In the genomic region with DNA sequence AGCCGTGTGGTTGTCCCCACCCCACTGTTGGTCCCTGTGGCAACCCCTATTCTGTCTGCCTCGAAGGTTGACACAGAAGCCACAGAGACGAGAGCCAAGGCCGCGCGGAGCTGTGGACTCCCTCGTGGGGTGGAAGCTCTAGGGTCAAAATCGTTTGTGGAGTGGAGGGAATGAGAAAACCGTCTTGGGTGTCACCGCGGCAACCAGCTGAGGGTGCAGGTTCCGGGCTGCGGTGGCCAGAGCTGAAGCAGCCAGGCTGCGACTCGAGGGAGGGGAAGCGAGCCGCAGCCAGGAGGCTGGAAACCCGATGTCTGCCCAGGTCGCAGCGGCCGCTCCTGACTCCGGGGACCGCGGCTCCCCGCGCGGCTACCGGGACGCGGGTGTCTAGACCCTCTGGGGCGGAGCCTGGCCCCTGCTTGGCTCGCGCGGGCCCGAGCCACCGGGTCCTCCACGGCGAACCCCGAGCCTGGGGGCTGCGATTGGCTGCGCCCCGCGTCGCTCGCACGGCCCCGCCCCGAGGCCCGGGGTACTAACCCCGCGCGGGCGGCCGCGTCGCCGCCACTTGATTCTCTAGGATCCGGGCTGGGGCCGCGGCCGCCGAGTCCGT, we compare ENCODE assay signal across 9 mouse cellular contexts. TPM values are rescaled to one million over a fixed set of nuclear protein-coding genes. Genes with fewer than 3 reads are reported as not detected.
DNase-seq lines count a peak whose midpoint lies in the region; ATAC-seq and TF ChIP-seq lines count a peak whose summit lies in the region.
"Had no signal": no experiment of that assay in that cellular context is flagged by ENCODE, and none has a peak within 500 bp of the region (broad histone marks: within the 10 kb centered on the region; RNA-seq: fewer than 3 reads in every experiment).

No protein-coding gene starts in this region.

- ATAC-seq in heart, embryonic 15.5 days (replicated peaks; ENCODE audit: insufficient number of reproducible peaks, insufficient read depth, low FRiP score, low read depth): no peak; the same call in 1 of the 2 replicates
- peak; percentile 48 for ATAC-seq in limb, embryonic 14.5 days (ENCODE audit: low FRiP score, low read depth)

- no peak for TF ChIP-seq POLR2A in limb, embryonic 14.5 days (IDR thresholded peaks at IDR 0.05; ENCODE audit: borderline replicate concordance, extremely low read depth, insufficient read depth, insufficient read length)

- H3K36me3 ChIP-seq in heart, embryonic 15.5 days: no peaks in the 10 kb centered on the region
- no peaks in the 10 kb centered on the region for H3K36me3 ChIP-seq in limb, embryonic 14.5 days (ENCODE audit: control insufficient read depth, insufficient read depth, low read length)

- H3K4me2 ChIP-seq in heart, embryonic 15.5 days: peak overlapping the region; percentile 64
- peak overlapping the region; percentile 60 for H3K4me2 ChIP-seq in limb, embryonic 14.5 days (replicated peaks; ENCODE audit: low read depth, low read length, severe bottlenecking)

- H3K9ac ChIP-seq in heart, embryonic 15.5 days: no peak overlapping the region
- H3K9ac ChIP-seq in limb, embryonic 14.5 days (ENCODE audit: low read depth, low read length, severe bottlenecking): peak overlapping the region; percentile 57

- peak overlapping the region; percentile 47 for H3K4me3 ChIP-seq in heart, embryonic 15.5 days
- peak overlapping the region; percentile 50 for H3K4me3 ChIP-seq in limb, embryonic 14.5 days (replicated peaks; ENCODE audit: low read length)

- H3K4me1 ChIP-seq in heart, embryonic 15.5 days (replicated peaks): peaks cover 27% of the 10 kb centered on the region
- H3K4me1 ChIP-seq in limb, embryonic 14.5 days (ENCODE audit: control insufficient read depth, insufficient read depth, low read length): peaks cover 43% of the 10 kb centered on the region

- H3K27me3 ChIP-seq in heart, embryonic 15.5 days: peaks cover 98% of the 10 kb centered on the region
- H3K27me3 ChIP-seq in limb, embryonic 14.5 days (ENCODE audit: control insufficient read depth, insufficient read depth, low read length): peaks cover 96% of the 10 kb centered on the region

- no peak overlapping the region for H3K27ac ChIP-seq in heart, embryonic 15.5 days
- H3K27ac ChIP-seq in limb, embryonic 14.5 days (replicated peaks; ENCODE audit: low read depth, low read length): no peak overlapping the region

- WGBS in heart, embryonic 15.5 days: 2% methylated on average over 50 of the region's 63 CpGs
- 3% methylated on average over 16 of the region's 63 CpGs for whole genome bisulfite sequencing in limb, embryonic 14.5 days

- DNase-seq in adrenal gland, adult 2 months: peak; percentile 50
- no peak for DNase-seq in adrenal gland, postnatal 4 days (ENCODE audit: low spot score in 2 of 2)
- DNase-seq in adrenal gland, postnatal 14 days: peak; percentile 30
- peak; percentile 43 for DNase-seq in limb, embryonic 14.5 days (ENCODE audit: low spot score)
- peak; percentile 75 for DNase-seq in naive thymus-derived CD4-positive, alpha-beta T cell, adult 2 months (ENCODE audit: low read depth)
- DNase-seq in right cerebral cortex, postnatal 25 days: no peak
- DNase-seq in gastrocnemius, adult 18-20 months (ENCODE audit: low spot score): no peak

- no peaks in the 10 kb centered on the region for H3K9me3 ChIP-seq in heart, embryonic 15.5 days (replicated peaks)
- H3K9me3 ChIP-seq in limb, embryonic 14.5 days (ENCODE audit: control insufficient read depth, low read length): no peaks in the 10 kb centered on the region

RNA-seq across cellular contexts. Expression of a gene that starts 31.6 kb away (rescaled TPM):
- 1 to 10 TPM; 3.1 to 4.0 TPM for total RNA-seq in adrenal gland, adult 2 months (2021)
- 3.4 and 4.7 TPM in 2 replicates for polyA plus RNA-seq in adrenal gland, adult 2 months (2012; rRNA removed)
- 1 to 10 TPM; 1.3 to 1.7 TPM for total RNA-seq in adrenal gland, postnatal 4 days (2021)
- total RNA-seq in adrenal gland, postnatal 14 days (2021): 1.7 and 7.3 TPM in 2 replicates
- 0.14 and 0.77 TPM in 2 replicates for polyA plus RNA-seq in heart, embryonic 15.5 days (2015; fragmentation: Nextera tagmentation; extraction: Ambion mirVana)
- polyA plus RNA-seq in limb, embryonic 14.5 days (2012; rRNA removed): 11.1 and 18.3 TPM in 2 replicates
- polyA plus RNA-seq in limb, embryonic 14.5 days (2014; fragmentation: Nextera tagmentation; extraction: Ambion mirVana): 6.3 and 7.7 TPM in 2 replicates
- total RNA-seq in gastrocnemius, adult 18-20 months (2021): under 1 TPM; 0.05 to 0.07 TPM
- total RNA-seq: layer of hippocampus, postnatal 10 days had no signal

Comparison
In these comparisons a context has a peak if more than half of its experiments do, and no peak if none do; other contexts are left out.
1. DNase-seq: peak in adrenal gland, adult 2 months (single experiment), adrenal gland, postnatal 14 days (single experiment), limb, embryonic 14.5 days (single experiment) and naive thymus-derived CD4-positive, alpha-beta T cell, adult 2 months (single experiment); none in adrenal gland, postnatal 4 days (0 of 2), right cerebral cortex, postnatal 25 days (single experiment) and gastrocnemius, adult 18-20 months (single experiment).